ENCODE assay signal across 23 mouse cellular contexts in genomic region chr2:48378160-48378559, GRCm38 (mm10).
"Had no signal": no experiment of that assay in that cellular context is flagged by ENCODE, and none has a peak within 500 bp of the region (broad histone marks: within the 10 kb centered on the region; RNA-seq: fewer than 3 reads in every experiment).

No protein-coding gene starts in this region.

- H3K36me3 ChIP-seq: forebrain, embryonic 15.5 days; heart, embryonic 13.5 days; heart, embryonic 15.5 days; hindbrain, embryonic 13.5 days; hindbrain, embryonic 15.5 days; intestine, embryonic 15.5 days; limb, embryonic 13.5 days had no signal

- H3K27ac ChIP-seq: forebrain, embryonic 15.5 days; gastrocnemius, adult 2 months; heart, embryonic 13.5 days; heart, embryonic 15.5 days; hindbrain, embryonic 13.5 days; hindbrain, embryonic 15.5 days; hindbrain, postnatal 0 days; intestine, embryonic 15.5 days; layer of hippocampus, adult 2 months; limb, embryonic 13.5 days had no signal

- ATAC-seq: forebrain, embryonic 15.5 days; forebrain, postnatal 0 days; hindbrain, postnatal 0 days; intestine, postnatal 0 days had no signal

- DNase-seq: forebrain, postnatal 0 days; gastrocnemius, adult 2 months; gastrocnemius, postnatal 10 days; gastrocnemius, postnatal 25 days; heart, postnatal 14 days; heart, postnatal 36 days; kidney, adult 18-20 months; kidney, adult 8-10 months; kidney, postnatal 10 days; kidney, postnatal 25 days; kidney, postnatal 4 days; left cerebral cortex, postnatal 4 days had no signal

- H3K27me3 ChIP-seq: forebrain, embryonic 15.5 days; heart, embryonic 13.5 days; heart, embryonic 15.5 days; hindbrain, embryonic 13.5 days; hindbrain, embryonic 15.5 days; intestine, embryonic 15.5 days; limb, embryonic 13.5 days had no signal

- H3K9me3 ChIP-seq: forebrain, embryonic 15.5 days; heart, embryonic 13.5 days; heart, embryonic 15.5 days; hindbrain, embryonic 13.5 days; hindbrain, embryonic 15.5 days; intestine, embryonic 15.5 days; limb, embryonic 13.5 days had no signal

- H3K4me2 ChIP-seq: forebrain, embryonic 15.5 days; heart, embryonic 11.5 days; heart, embryonic 13.5 days; heart, embryonic 15.5 days; hindbrain, embryonic 13.5 days; hindbrain, embryonic 15.5 days; intestine, embryonic 15.5 days; limb, embryonic 13.5 days had no signal

- H3K9ac ChIP-seq: forebrain, embryonic 15.5 days; forebrain, postnatal 0 days; heart, embryonic 13.5 days; heart, embryonic 15.5 days; hindbrain, embryonic 13.5 days; hindbrain, embryonic 15.5 days; intestine, embryonic 15.5 days; limb, embryonic 13.5 days had no signal

- H3K4me3 ChIP-seq: forebrain, embryonic 15.5 days; gastrocnemius, adult 2 months; heart, embryonic 13.5 days; heart, embryonic 15.5 days; hindbrain, embryonic 13.5 days; hindbrain, embryonic 15.5 days; intestine, embryonic 15.5 days; layer of hippocampus, adult 2 months; limb, embryonic 13.5 days had no signal

- H3K4me1 ChIP-seq: forebrain, embryonic 15.5 days; hindbrain, embryonic 13.5 days; hindbrain, embryonic 15.5 days had no signal
